Mouse (Mus musculus) cortical plate, adult 2 months (tissue): ENCODE measurements at regions not wholly inside any gene's neighbourhood (a gene's known extent, or its start where the extent isn't known, plus 50 kb on each side); places are given as distances from the start of the nearest gene placed in this dataset.

Source experiments
- H3K27ac ChIP-seq: fragments of 200-500 bp; 2 replicates; pipeline ENCODE4 v1.5.1; 2012; ENCODE audit warnings: low read length, control low read depth, inconsistent platforms; ENCODE audit not compliant: insufficient read depth
- H3K4me1 ChIP-seq: fragments of 200-500 bp; 2 replicates; pipeline ENCODE4 v1.6.1; 2011; ENCODE audit warnings: low read length; ENCODE audit not compliant: control insufficient read depth, insufficient read depth
- H3K4me3 ChIP-seq: fragments of 200-500 bp; 2 replicates; pipeline ENCODE4 v1.5.1; 2011; ENCODE audit warnings: mild to moderate bottlenecking, low read length, control low read depth; ENCODE audit not compliant: insufficient read depth
- CTCF ChIP-seq: fragments of 200-500 bp; IDR thresholded peaks from 2 replicates; pipeline ENCODE4 v1.5.1; 2011; ENCODE audit warnings: mild to moderate bottlenecking, control low read depth, low read length; ENCODE audit not compliant: insufficient read depth; ENCODE audit errors: extremely low read depth
- POLR2A ChIP-seq: fragments of 200-500 bp; IDR thresholded peaks from 2 replicates; pipeline ENCODE4 v1.6.1; 2011; ENCODE audit warnings: mild to moderate bottlenecking, low read length, control low read depth; ENCODE audit not compliant: insufficient read depth; ENCODE audit errors: extremely low read depth

- no peaks in the 10 kb centered on the region for H3K4me1 ChIP-seq
- TF ChIP-seq POLR2A (no peak), CTCF (no peak)
- no peak overlapping the region for H3K27ac ChIP-seq
- no peak overlapping the region for H3K4me3 ChIP-seq
Observed at GRCm38 (mm10) chr12:9256487-9256820, 226.7 kb downstream of the Ttc32 start.

GRCm38 (mm10) chr12:9258221-9258620 is 228.4 kb downstream of the Ttc32 start:
- Histone ChIP-seq H3K4me1 (no peaks in the 10 kb centered on the region), H3K4me3 (no peak overlapping the region), H3K27ac (no peak overlapping the region)
- TF ChIP-seq CTCF: no peak

- TF ChIP-seq POLR2A: no peak
- no peak for TF ChIP-seq CTCF
- no peaks in the 10 kb centered on the region for H3K4me1 ChIP-seq
- no peak overlapping the region for H3K27ac ChIP-seq
- H3K4me3 ChIP-seq: no peak overlapping the region
Observed at GRCm38 (mm10) chr12:9261662-9262061, 231.9 kb downstream of the Ttc32 start.

GRCm38 (mm10) chr12:9266221-9266620 is 236.4 kb downstream of the Ttc32 start:
- no peak overlapping the region for H3K4me3 ChIP-seq
- no peaks in the 10 kb centered on the region for H3K4me1 ChIP-seq
- TF ChIP-seq CTCF: no peak
- TF ChIP-seq POLR2A: no peak
- no peak overlapping the region for H3K27ac ChIP-seq

DNA sequence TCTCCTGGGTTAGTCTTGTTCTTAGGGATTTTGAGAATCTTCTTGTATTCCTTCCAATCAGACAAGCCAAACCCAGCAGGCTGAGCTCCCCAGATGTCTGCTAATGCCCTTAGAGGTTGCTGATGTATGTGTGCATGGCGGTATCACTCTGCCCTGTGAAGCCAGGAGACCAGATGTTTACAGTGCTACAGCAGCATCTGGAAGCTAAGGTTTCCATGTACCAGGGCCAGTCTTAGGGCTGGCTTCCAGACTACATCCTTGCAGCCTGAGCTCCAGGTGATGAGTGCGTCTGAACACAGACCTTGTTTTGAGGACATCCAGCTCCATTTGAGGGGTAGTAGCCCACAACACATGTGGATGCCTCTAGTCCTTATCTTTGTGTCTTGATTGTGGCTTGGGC is 241.7 kb downstream of the Ttc32 start:
- Histone ChIP-seq H3K4me1 (no peaks in the 10 kb centered on the region), H3K27ac (no peak overlapping the region), H3K4me3 (no peak overlapping the region)
- TF ChIP-seq CTCF: no peak
- TF ChIP-seq POLR2A: no peak

- Histone ChIP-seq H3K4me1 (no peaks in the 10 kb centered on the region), H3K27ac (no peak overlapping the region), H3K4me3 (no peak overlapping the region)
- TF ChIP-seq POLR2A: no peak
- no peak for TF ChIP-seq CTCF
Observed at GRCm38 (mm10) chr12:9274181-9274580, 244.4 kb downstream of the Ttc32 start.

- no peak overlapping the region for H3K4me3 ChIP-seq
- no peak overlapping the region for H3K27ac ChIP-seq
- TF ChIP-seq POLR2A (no peak), CTCF (no peak)
- no peaks in the 10 kb centered on the region for H3K4me1 ChIP-seq
Observed at GRCm38 (mm10) chr12:9275697-9276096, 245.9 kb downstream of the Ttc32 start.

DNA sequence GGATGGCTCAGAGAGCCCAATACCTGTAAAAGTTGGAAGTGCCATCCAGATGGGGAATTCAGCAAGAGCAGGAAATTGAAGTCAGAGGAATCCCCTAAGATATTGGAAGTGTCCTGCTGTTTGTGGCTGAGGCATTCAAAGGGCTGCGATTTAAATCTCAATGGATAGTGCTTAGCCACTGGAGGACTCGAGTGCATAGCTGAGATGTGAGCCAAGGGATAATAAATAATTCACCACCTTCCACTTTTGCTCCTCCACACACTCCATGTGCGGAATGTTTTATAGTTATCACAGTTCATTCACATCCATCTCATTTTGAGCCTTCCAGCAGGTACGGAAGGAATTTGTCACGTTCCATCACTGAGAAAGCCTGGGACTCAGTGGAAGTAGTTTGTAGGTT is 248.9 kb downstream of the Ttc32 start:
- no peak overlapping the region for H3K27ac ChIP-seq
- H3K4me3 ChIP-seq: no peak overlapping the region
- no peaks in the 10 kb centered on the region for H3K4me1 ChIP-seq
- TF ChIP-seq CTCF (no peak), POLR2A (no peak)

- H3K4me3 ChIP-seq: no peak overlapping the region
- no peak for TF ChIP-seq POLR2A
- no peak for TF ChIP-seq CTCF
- H3K27ac ChIP-seq: no peak overlapping the region
- no peaks in the 10 kb centered on the region for H3K4me1 ChIP-seq
Observed at GRCm38 (mm10) chr12:9279893-9280605, 250.3 kb downstream of the Ttc32 start.

DNA sequence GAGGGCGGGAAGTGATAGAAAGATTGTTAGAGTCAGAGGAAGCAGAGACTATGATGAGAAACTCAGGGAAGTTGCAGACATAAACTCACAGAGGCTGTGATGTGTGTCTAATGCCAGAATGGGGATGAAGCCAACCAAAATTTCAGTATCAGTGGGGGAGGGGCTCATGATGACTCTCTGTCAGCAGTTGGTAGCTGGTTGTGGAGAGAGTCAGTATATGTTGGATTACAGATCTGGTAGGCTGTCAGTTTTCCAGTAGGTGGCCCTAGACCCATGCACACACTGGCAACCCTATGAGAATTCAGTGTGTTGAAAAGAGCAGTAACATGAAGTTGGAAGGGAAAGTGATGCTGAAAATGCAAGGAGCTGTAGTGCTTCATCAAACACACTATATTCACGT is 257.5 kb downstream of the Ttc32 start:
- TF ChIP-seq CTCF (no peak), POLR2A (no peak)
- no peak overlapping the region for H3K27ac ChIP-seq
- no peaks in the 10 kb centered on the region for H3K4me1 ChIP-seq
- no peak overlapping the region for H3K4me3 ChIP-seq

GRCm38 (mm10) chr12:9292656-9293055 is 262.9 kb downstream of the Ttc32 start:
- no peak for TF ChIP-seq CTCF
- TF ChIP-seq POLR2A: no peak
- Histone ChIP-seq H3K27ac (no peak overlapping the region), H3K4me3 (no peak overlapping the region), H3K4me1 (no peaks in the 10 kb centered on the region)
